Mouse (Mus musculus): ENCODE results near the gene Tmub1. TPM values are rescaled to one million over a fixed set of nuclear protein-coding genes. Genes with fewer than 3 reads are reported as not detected.

Gene Tmub1
- polyA plus RNA-seq (2012; rRNA removed): 68.9 and 72.3 TPM in 2 replicates

GRCm38 (mm10) chr5:24447624-24448298 is at the start of gene Tmub1:
Tmub1 (minus strand) TSS chr5:24447854.

DNA sequence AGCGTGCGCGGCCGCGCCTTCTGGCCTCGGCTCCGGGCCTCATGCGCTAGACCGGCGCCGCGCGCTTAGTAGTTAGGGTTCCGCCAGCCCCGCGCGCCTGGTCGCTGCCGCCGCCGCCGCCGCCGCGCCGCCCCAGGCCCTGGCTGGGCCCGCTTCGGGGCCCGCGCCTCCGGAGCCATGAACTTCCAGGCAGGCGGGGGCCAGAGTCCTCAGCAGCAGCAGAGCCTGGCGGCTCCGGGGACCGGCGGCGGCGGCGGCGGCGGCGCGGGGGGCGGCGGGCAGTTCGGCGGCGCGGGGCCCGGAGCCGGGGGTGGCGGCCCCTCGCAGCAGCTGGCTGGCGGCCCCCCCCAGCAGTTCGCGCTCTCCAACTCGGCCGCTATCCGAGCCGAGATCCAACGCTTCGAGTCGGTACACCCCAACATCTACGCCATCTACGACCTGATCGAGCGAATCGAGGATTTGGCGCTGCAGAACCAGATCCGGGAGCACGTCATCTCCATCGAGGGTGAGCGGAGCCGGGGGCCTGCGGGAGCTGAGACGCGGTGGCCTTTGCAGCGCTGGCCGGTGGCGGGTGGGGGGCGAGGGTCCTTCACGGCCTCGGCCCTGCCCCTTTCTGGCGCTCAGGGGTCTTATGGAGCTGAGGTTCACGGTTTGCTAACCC is 4.5 kb upstream of the Tmub1 start, which contains the start of gene Agap3:
TSS of gene Agap3 (plus strand) at position 148 of the 661 bp plus-strand sequence.

GRCm38 (mm10) chr5:24444746-24445427 is 2.8 kb downstream of the Tmub1 start, which contains the start of gene Fastk:
Fastk (minus strand) TSS chr5:24445287.

GRCm38 (mm10) chr5:24423129-24424003 is 24.3 kb downstream of the Tmub1 start, which contains the start of the genes Cdk5 and Slc4a2:
Cdk5 (minus strand) TSS chr5:24423530.
Slc4a2 (plus strand) TSS chr5:24423837.

DNA sequence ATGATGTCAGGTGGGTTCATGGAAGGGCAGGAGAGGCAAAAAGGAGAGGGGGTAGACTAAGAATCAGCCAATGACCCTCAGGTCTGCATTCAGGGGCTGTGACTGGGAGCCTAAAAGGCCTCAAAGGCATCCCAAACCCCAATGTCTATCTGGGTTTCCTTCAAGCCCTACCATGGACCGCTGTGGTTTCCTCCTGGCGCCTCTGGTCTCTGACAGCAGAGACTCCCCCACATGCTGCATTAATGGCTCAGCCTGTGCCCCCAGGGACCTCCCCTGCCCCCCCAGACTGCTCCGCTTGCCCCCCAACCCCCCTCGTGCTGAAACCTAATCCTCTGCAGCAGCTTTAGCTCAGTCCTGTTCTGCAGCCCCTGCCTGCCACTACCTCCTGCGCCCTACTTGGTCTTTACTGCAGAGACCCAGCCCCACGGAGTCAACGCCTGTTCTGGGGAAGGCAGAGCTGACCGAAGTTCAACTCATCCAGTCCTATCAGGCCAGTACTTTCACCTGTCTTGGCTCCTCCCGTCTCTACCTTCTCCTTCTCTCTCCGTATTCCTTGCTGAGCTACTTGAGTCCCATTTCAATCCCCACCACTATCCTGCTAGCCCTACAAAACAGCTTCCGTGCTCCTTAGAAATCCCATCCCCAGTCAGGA is 34.5 kb downstream of the Tmub1 start, which contains the start of gene Asic3:
TSS of gene Asic3 (plus strand) at position 351 of the 652 bp plus-strand sequence.

Other genes with a start within 250 kb of the Tmub1 start
- gene Kcnh2, start 96.2 kb downstream of the Tmub1 start, polyA plus RNA-seq (2012; rRNA removed): 180 TPM in 2 replicates
- 24.5 and 26.5 TPM in 2 replicates for gene Nos3, start 83.0 kb downstream of the Tmub1 start, polyA plus RNA-seq (2012; rRNA removed)
- 5.5 and 13.3 TPM in 2 replicates for gene Atg9b, start 55.7 kb downstream of the Tmub1 start, polyA plus RNA-seq (2012; rRNA removed)
- 83.5 and 96.0 TPM in 2 replicates for gene Abcb8, start 54.2 kb downstream of the Tmub1 start, polyA plus RNA-seq (2012; rRNA removed)
- gene Asic3, start 34.5 kb downstream of the Tmub1 start, polyA plus RNA-seq (2012; rRNA removed): 1.0 and 1.2 TPM in 2 replicates
- 117 and 118 TPM in 2 replicates for gene Cdk5, start 24.3 kb downstream of the Tmub1 start, polyA plus RNA-seq (2012; rRNA removed)
- 124 and 127 TPM in 2 replicates for gene Slc4a2, start 24.0 kb downstream of the Tmub1 start, polyA plus RNA-seq (2012; rRNA removed)
- 290 and 311 TPM in 2 replicates for gene Fastk, start 2.6 kb downstream of the Tmub1 start, polyA plus RNA-seq (2012; rRNA removed)
- 143 and 150 TPM in 2 replicates for gene Agap3, start 4.3 kb upstream of the Tmub1 start, polyA plus RNA-seq (2012; rRNA removed)
- 0.03 and 0.07 TPM in 2 replicates for gene Gbx1, start 79.3 kb upstream of the Tmub1 start, polyA plus RNA-seq (2012; rRNA removed)
- 2.6 and 5.2 TPM in 2 replicates for gene Asb10, start 93.1 kb upstream of the Tmub1 start, polyA plus RNA-seq (2012; rRNA removed)
- not detected in 2 replicates for gene 4931409K22Rik, start 109.0 kb upstream of the Tmub1 start, polyA plus RNA-seq (2012; rRNA removed)
- 77.2 and 82.0 TPM in 2 replicates for gene Abcf2, start 129.6 kb upstream of the Tmub1 start, polyA plus RNA-seq (2012; rRNA removed)
- gene Chpf2, start 138.9 kb upstream of the Tmub1 start, polyA plus RNA-seq (2012; rRNA removed): 52.7 and 74.0 TPM in 2 replicates
- gene Smarcd3, start 176.6 kb upstream of the Tmub1 start, polyA plus RNA-seq (2012; rRNA removed): 74.2 and 103 TPM in 2 replicates
- gene Nub1, start 237.7 kb upstream of the Tmub1 start, polyA plus RNA-seq (2012; rRNA removed): 54.0 and 57.7 TPM in 2 replicates